Mouse (Mus musculus) brain, embryonic 14.5 days (tissue): Measurements from ENCODE around the gene Tgm6.

Experiments
- CTCF ChIP-seq: fragments of 200-500 bp; IDR thresholded peaks from 2 replicates; pipeline ENCODE4 v1.5.1; 2012; ENCODE audit warnings: inconsistent platforms, mild to moderate bottlenecking, moderate library complexity, borderline replicate concordance; ENCODE audit not compliant: insufficient read depth, insufficient read length; ENCODE audit errors: extremely low read depth
- POLR2A ChIP-seq: fragments of 200-500 bp; IDR thresholded peaks from 2 replicates; pipeline ENCODE4 v1.6.1; 2012; ENCODE audit warnings: mild to moderate bottlenecking, inconsistent platforms, borderline replicate concordance; ENCODE audit not compliant: poor library complexity, insufficient read depth, insufficient read length, severe bottlenecking; ENCODE audit errors: extremely low read depth

DNA sequence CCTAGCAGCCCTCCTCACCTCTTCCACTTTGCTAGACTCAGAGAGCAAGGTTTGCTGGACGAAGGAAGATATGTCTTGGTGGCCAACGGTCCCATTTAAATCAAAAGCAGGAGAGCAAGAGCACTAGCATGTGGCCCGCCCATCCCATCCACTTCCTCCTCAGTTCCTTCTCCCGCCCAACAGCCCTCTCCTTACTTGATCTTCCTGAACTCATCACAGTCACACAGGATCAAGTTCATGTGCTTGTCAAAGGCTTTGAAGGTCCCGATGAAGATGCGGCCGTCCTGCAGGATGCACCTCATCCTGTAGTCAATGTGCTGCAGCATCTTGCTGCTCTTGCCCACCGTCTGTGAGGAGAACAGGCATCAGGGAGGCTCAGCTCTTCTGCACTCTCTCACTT, 64.6 kb downstream of the Tgm6 start:
- no peak for TF ChIP-seq POLR2A
- no peak for TF ChIP-seq CTCF
